Mouse (Mus musculus) frontal cortex, adult 2 months (tissue): ENCODE data around the gene Ikbke. TPM values are rescaled to one million over a fixed set of nuclear protein-coding genes. Genes with fewer than 3 reads are reported as not detected.

ENCODE experiments used
- DNase-seq, 2 experiments: peaks; one replicate each; pipeline ENCODE4 v3.0.0; 2022; ENCODE audit warnings: low spot score in 1 of 2; ENCODE audit errors: extremely low spot score in 1 of 2
- polyA plus RNA-seq: library from polyadenylated mRNA; depleted of rRNA; stranded (reverse); fragments of >200 nt; gene quantifications from 2 replicates; pipeline ENCODE4 v1.2.3, GENCODE M21; 2012

Gene Ikbke
- polyA plus RNA-seq, 1 experiment: 2.8 TPM

- no peak for DNase-seq
Measured at GRCm38 (mm10) chr1:131244536-131245088, 34.8 kb downstream of the Ikbke start.

- no peak for DNase-seq
Measured at GRCm38 (mm10) chr1:131242956-131243355, 36.5 kb downstream of the Ikbke start.

- DNase-seq: no peak
Measured at GRCm38 (mm10) chr1:131239576-131240193, 39.7 kb downstream of the Ikbke start.

- DNase-seq: peak in 1 of 2 experiments; percentile 39
Measured at GRCm38 (mm10) chr1:131238931-131239381, 40.5 kb downstream of the Ikbke start.

GRCm38 (mm10) chr1:131236077-131236476, 43.3 kb downstream of the Ikbke start:
- no peak for DNase-seq

- DNase-seq: no peak
Measured at GRCm38 (mm10) chr1:131233527-131233926, 45.9 kb downstream of the Ikbke start.

GRCm38 (mm10) chr1:131228659-131229058, 50.7 kb downstream of the Ikbke start:
- DNase-seq: no peak

- no peak for DNase-seq
Measured at GRCm38 (mm10) chr1:131228225-131228624, 51.2 kb downstream of the Ikbke start.

GRCm38 (mm10) chr1:131224848-131225471, 54.4 kb downstream of the Ikbke start:
- DNase-seq: no peak

- DNase-seq: no peak
Measured at GRCm38 (mm10) chr1:131223345-131223744, 56.1 kb downstream of the Ikbke start.

GRCm38 (mm10) chr1:131221822-131222590, 57.4 kb downstream of the Ikbke start:
- no peak for DNase-seq

- no peak for DNase-seq
Measured at GRCm38 (mm10) chr1:131218933-131219332, 60.5 kb downstream of the Ikbke start.

- DNase-seq: peak in 1 of 2 experiments; percentile 37
Measured at GRCm38 (mm10) chr1:131213361-131213760, 66.0 kb downstream of the Ikbke start.

GRCm38 (mm10) chr1:131212956-131213355, 66.5 kb downstream of the Ikbke start:
- DNase-seq: no peak

- no peak for DNase-seq
Measured at GRCm38 (mm10) chr1:131211655-131212054, 67.8 kb downstream of the Ikbke start.

GRCm38 (mm10) chr1:131209971-131210426, 69.4 kb downstream of the Ikbke start:
- peak in 1 of 2 experiments; percentile 51 for DNase-seq

- no peak for DNase-seq
Measured at GRCm38 (mm10) chr1:131208800-131209199, 70.6 kb downstream of the Ikbke start.

GRCm38 (mm10) chr1:131208081-131208480, 71.3 kb downstream of the Ikbke start:
- no peak for DNase-seq

- peak in 1 of 2 experiments; percentile 67 for DNase-seq
Measured at GRCm38 (mm10) chr1:131207531-131207930, 71.9 kb downstream of the Ikbke start.

GRCm38 (mm10) chr1:131206342-131206741, 73.1 kb downstream of the Ikbke start:
- DNase-seq: no peak

- no peak for DNase-seq
Measured at GRCm38 (mm10) chr1:131204461-131204860, 74.9 kb downstream of the Ikbke start.
